Mouse (Mus musculus): ENCODE measurements around the gene Gm9970. TPM values are rescaled to one million over a fixed set of nuclear protein-coding genes. Genes with fewer than 3 reads are reported as not detected.

Gene Gm9970
- polyA plus RNA-seq, 1 experiment from 2014 or later = not detected

DNA sequence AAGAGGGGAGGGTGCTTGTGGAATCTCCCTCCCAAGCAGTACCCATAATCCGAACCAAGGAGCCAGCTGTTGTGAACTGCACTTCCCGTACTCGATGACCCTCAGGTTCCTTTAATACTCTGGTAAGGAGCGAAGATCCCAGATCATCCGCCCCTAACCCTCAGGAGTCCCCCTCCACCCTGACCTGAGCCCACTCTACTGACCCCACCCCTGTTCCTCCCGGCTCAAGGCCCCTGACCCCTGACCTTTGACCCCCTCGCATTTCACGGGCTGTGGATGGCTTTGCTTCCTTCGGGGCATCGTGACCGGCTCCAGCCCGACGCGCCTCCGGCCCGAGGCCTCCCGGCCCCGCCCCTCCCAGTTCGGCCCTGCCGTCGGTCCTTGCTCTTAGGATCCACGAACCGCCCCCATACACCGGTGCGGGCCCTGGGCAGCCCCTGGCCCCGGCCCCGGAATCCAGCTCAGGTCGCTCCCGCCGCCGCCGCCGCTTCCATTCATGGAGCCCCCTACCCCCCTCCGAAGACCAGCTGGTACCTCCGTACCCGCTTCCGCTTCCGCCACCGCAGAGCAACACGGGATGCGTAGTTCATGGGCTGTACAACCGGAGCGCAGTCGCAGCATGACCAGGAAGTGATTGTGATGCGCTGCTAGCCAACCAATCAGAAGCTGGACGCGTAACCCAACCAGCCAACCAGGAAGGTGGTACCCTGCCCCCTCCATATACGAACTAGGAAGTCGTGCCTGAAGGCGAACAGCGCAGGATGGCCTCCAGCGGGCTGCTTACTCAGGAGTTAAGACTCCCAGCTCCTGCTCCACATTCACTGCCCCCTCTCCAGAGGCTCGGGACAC, 39.1 kb downstream of the Gm9970 start, which contains the start of gene Zfp513:
Gene Zfp513 (minus strand): TSS at position 562 of the 849 bp plus-strand sequence.
- ATAC-seq (replicated peaks; ENCODE audit: low FRiP score) (peak; percentile 94), DNase-seq (ENCODE audit: low spot score) (peak; percentile 91)
- Histone ChIP-seq H3K4me1 (replicated peaks; ENCODE audit: control insufficient read depth, insufficient read depth, low read length) (peaks cover 20% of the 10 kb centered on the region), H3K4me2 (peak within 1 kb of the TSS; percentile 93), H3K4me3 (ENCODE audit: low read depth, low read length) (peak within 1 kb of the TSS; percentile 86), H3K9ac (ENCODE audit: low read depth, low read length) (peak within 1 kb of the TSS; percentile 83), H3K27me3 (replicated peaks; ENCODE audit: control insufficient read depth, insufficient read depth, low read length) (no peaks in the 10 kb centered on the region), H3K9me3 (ENCODE audit: control insufficient read depth, low read length) (peaks cover 5% of the 10 kb centered on the region), H3K36me3 (ENCODE audit: control insufficient read depth, insufficient read depth, low read length) (peaks cover 58% of the 10 kb centered on the region), H3K27ac (ENCODE audit: low read depth, low read length) (peak within 1 kb of the TSS; percentile 80)
- under 1% methylated on average over 51 of the region's 53 CpGs for WGBS

DNA sequence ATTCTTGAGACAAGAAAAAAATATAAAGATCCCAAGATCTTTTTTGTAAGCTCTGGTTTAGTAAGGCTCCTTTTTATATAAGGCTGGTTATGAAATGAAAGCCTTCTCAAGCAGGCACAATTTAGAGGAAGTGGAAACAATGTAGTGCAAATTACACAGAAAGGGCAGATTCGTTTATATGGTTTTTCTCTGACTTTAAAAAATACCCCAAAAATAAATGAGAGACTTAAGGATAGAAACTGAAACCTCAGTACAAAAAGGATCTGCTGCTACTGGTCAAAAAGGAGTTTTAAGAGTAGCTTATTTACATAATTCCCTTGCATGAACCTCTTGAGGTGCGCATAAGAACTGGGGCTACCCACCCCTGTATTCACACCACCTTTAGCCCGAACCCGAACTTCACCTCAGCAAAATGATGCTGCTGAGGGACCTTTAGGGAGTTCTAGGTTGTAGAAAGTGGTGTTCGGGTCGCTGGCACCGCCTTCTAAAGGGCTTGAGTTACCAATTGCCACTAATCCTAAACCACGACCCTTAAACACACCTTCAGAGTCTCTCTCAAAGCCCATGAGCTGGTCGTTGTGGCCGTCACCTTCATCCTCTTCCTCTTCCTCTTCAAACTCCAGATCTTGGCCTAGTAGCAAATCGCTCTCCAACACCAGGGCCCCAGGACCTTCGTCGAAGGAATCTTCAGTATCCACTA, 39.8 kb downstream of the Gm9970 start:
- Histone ChIP-seq H3K4me2 (peak overlapping the region; percentile 93), H3K36me3 (ENCODE audit: control insufficient read depth, insufficient read depth, low read length) (peaks cover 64% of the 10 kb centered on the region), H3K9ac (ENCODE audit: low read depth, low read length) (peak overlapping the region; percentile 83), H3K27me3 (replicated peaks; ENCODE audit: control insufficient read depth, insufficient read depth, low read length) (no peaks in the 10 kb centered on the region), H3K9me3 (ENCODE audit: control insufficient read depth, low read length) (peaks cover 5% of the 10 kb centered on the region), H3K4me1 (replicated peaks; ENCODE audit: control insufficient read depth, insufficient read depth, low read length) (peaks cover 20% of the 10 kb centered on the region), H3K27ac (ENCODE audit: low read depth, low read length) (peak overlapping the region; percentile 80), H3K4me3 (ENCODE audit: low read depth, low read length) (peak overlapping the region; percentile 86)
- 20% methylated on average over 13 of the region's 13 CpGs for WGBS
- peak; percentile 54 for DNase-seq (ENCODE audit: low spot score)
- ATAC-seq (replicated peaks; ENCODE audit: low FRiP score) = no peak

DNA sequence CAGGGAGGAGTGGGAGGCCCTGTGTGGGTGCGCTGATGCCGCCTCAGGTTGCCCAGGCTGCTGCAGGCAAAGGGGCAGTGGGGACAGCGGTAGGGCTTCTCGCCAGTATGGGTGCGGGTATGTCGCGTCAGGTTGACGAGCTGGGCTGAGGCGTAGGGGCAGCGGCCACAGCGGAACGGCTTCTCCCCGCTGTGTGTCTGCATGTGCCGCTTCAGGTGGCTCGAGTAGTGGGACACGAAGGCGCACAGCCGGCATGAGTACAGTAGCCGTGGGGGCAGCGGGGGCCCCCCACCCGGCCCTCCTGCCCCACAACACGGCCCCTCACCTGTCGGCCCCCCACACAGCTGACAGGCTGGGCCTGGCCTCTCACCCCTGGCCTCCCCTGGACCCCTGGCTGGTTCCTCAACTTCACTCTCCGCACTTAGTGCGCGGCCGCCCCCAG, 40.7 kb downstream of the Gm9970 start:
- no peak for DNase-seq (ENCODE audit: low spot score)
- H3K27ac ChIP-seq (ENCODE audit: low read depth, low read length) = 0 out of 2 replicates have a peak overlapping the region, but pooled peaks have one; percentile 56
- H3K4me3 ChIP-seq (ENCODE audit: low read depth, low read length) = peak overlapping the region; percentile 86; the same call in 1 of the 2 replicates
- no peaks in the 10 kb centered on the region for H3K27me3 ChIP-seq (replicated peaks; ENCODE audit: control insufficient read depth, insufficient read depth, low read length)
- H3K4me1 ChIP-seq (replicated peaks; ENCODE audit: control insufficient read depth, insufficient read depth, low read length) = peaks cover 20% of the 10 kb centered on the region
- WGBS = 89% methylated on average over 27 of the region's 27 CpGs
- no peak for ATAC-seq (replicated peaks; ENCODE audit: low FRiP score)
- H3K9me3 ChIP-seq (ENCODE audit: control insufficient read depth, low read length) = peaks cover 5% of the 10 kb centered on the region
- H3K9ac ChIP-seq (ENCODE audit: low read depth, low read length) = 0 out of 2 replicates have a peak overlapping the region, but pooled peaks have one; percentile 8
- H3K4me2 ChIP-seq = peak overlapping the region; percentile 93
- peaks cover 66% of the 10 kb centered on the region for H3K36me3 ChIP-seq (ENCODE audit: control insufficient read depth, insufficient read depth, low read length)

DNA sequence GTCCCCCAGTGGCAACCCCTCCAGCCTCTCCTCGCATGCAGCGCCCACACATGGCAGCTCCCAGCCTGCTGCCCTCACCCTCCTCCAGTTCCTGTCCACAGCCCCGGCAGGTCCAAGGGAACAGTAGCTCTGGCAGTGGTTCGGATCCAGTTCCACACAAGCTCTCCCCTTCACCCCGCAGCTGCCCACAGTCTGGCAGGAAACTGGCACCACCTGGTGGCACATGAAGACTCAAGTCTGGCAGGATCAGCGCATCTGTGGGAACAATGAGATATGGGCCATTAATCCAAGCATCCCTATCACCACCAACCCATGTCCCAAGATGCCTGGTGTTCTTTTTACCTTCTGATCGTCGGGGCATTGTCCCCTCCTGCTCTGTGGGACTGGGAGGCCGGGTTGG, 41.1 kb downstream of the Gm9970 start:
- DNase-seq (ENCODE audit: low spot score) (no peak), ATAC-seq (replicated peaks; ENCODE audit: low FRiP score) (no peak)
- Histone ChIP-seq H3K9me3 (ENCODE audit: control insufficient read depth, low read length) (peaks cover 5% of the 10 kb centered on the region), H3K36me3 (ENCODE audit: control insufficient read depth, insufficient read depth, low read length) (peaks cover 68% of the 10 kb centered on the region), H3K9ac (ENCODE audit: low read depth, low read length) (no peak overlapping the region), H3K4me3 (ENCODE audit: low read depth, low read length) (0 out of 2 replicates have a peak overlapping the region, but pooled peaks have one; percentile 86), H3K4me2 (0 out of 2 replicates have a peak overlapping the region, but pooled peaks have one; percentile 6), H3K27ac (ENCODE audit: low read depth, low read length) (no peak overlapping the region; the same call in 1 of the 2 replicates), H3K4me1 (replicated peaks; ENCODE audit: control insufficient read depth, insufficient read depth, low read length) (peaks cover 20% of the 10 kb centered on the region), H3K27me3 (replicated peaks; ENCODE audit: control insufficient read depth, insufficient read depth, low read length) (no peaks in the 10 kb centered on the region)
- 87% methylated on average over 9 of the region's 9 CpGs for WGBS

DNA sequence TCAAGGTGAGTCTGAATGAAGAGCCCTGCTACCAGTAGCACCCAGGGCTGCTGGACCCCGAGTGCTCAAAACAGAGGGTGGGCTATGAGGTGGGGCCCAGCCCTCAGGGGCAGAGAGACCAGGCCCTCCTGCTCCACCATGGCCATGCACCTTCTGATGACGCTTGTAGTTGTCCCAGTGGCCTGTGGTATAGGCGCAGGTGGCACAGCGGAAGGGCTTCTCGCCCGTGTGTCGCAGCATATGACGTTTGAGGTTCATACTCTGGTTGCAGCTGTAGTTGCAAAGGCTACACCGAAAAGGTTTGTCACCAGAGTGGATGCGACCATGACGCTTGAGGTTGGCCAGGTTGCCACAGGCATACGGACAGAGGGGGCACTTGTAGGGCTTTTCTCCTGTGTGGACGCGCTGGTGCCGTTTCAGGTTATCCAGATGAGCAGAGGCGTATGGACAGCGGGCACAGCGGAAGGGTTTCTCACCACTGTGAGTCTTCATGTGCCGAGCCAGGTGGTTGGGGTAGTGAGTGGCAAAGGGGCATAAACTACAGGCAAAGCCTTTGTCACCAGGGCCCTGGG, 41.6 kb downstream of the Gm9970 start:
- ATAC-seq (replicated peaks; ENCODE audit: low FRiP score) (no peak), DNase-seq (ENCODE audit: low spot score) (no peak)
- 92% methylated on average over 19 of the region's 19 CpGs for WGBS
- Histone ChIP-seq H3K4me1 (replicated peaks; ENCODE audit: control insufficient read depth, insufficient read depth, low read length) (peaks cover 25% of the 10 kb centered on the region), H3K36me3 (ENCODE audit: control insufficient read depth, insufficient read depth, low read length) (peaks cover 68% of the 10 kb centered on the region), H3K27ac (ENCODE audit: low read depth, low read length) (no peak overlapping the region; the same call in 1 of the 2 replicates), H3K9ac (ENCODE audit: low read depth, low read length) (no peak overlapping the region; the same call in 1 of the 2 replicates), H3K9me3 (ENCODE audit: control insufficient read depth, low read length) (peaks cover 5% of the 10 kb centered on the region), H3K27me3 (replicated peaks; ENCODE audit: control insufficient read depth, insufficient read depth, low read length) (no peaks in the 10 kb centered on the region), H3K4me2 (no peak overlapping the region), H3K4me3 (ENCODE audit: low read depth, low read length) (no peak overlapping the region)

DNA sequence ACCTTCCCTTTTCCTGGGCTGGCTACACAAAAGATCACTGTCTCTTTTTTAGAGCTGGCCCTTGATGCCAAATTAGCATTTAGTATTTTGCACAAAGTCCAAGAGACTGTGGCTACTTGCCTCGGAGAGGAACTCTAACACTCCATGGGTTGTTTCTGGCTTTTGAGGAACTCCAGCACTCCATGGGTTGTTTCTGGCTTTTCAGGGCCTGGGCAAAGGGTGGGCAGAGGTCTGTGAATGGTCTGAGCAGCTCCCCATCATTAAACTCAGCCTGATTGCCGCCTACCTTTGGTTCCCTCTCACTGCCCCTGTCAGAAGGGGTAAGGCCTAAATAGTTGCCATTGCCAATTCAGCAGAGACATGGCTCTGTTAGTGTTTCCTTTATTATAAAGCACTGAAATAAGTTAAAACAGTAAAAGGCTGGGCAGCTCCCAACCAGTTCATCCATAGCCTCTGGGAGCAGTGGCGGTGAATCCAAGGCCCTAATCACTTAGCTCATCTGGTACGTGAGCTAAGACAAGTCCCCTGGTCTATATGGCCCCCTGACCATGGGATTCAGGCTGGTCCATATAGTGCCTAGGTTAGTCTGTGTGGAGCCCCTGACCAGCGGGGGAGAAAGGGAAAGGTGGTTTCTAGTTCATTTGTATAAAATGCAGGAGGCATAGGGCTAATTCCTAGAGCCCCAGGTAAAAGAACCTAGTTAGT, 42.3 kb downstream of the Gm9970 start:
- no peak overlapping the region for H3K4me2 ChIP-seq
- no peak overlapping the region; the same call in 1 of the 2 replicates for H3K9ac ChIP-seq (ENCODE audit: low read depth, low read length)
- H3K36me3 ChIP-seq (ENCODE audit: control insufficient read depth, insufficient read depth, low read length) = peaks cover 63% of the 10 kb centered on the region
- 84% methylated on average over 5 of the region's 5 CpGs for WGBS
- peaks cover 29% of the 10 kb centered on the region for H3K4me1 ChIP-seq (replicated peaks; ENCODE audit: control insufficient read depth, insufficient read depth, low read length)
- H3K27ac ChIP-seq (ENCODE audit: low read depth, low read length) = no peak overlapping the region
- no peak overlapping the region for H3K4me3 ChIP-seq (ENCODE audit: low read depth, low read length)
- no peak for ATAC-seq (replicated peaks; ENCODE audit: low FRiP score)
- no peaks in the 10 kb centered on the region for H3K27me3 ChIP-seq (replicated peaks; ENCODE audit: control insufficient read depth, insufficient read depth, low read length)
- no peak for DNase-seq (ENCODE audit: low spot score)
- peaks cover 5% of the 10 kb centered on the region for H3K9me3 ChIP-seq (ENCODE audit: control insufficient read depth, low read length)

DNA sequence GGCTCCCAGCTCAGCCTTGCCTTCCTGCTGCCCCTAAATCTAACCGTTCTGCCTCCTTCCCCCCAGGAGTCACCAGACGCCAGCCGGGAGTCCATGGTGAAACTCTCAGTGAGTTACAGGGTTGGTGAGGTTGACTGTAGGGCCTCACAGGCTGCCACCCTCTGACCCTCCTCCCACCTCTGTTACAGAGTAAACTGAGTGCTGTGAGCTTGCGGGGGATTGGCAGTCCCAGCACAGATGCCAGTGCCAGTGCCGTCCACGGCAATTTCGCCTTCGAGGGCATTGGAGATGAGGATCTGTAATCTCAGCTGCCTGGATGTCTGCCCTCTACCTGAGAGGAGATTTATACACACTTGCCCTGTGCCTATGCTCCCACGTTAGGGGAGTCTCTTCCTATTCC, 42.9 kb downstream of the Gm9970 start:
- no peak overlapping the region for H3K27ac ChIP-seq (ENCODE audit: low read depth, low read length)

DNA sequence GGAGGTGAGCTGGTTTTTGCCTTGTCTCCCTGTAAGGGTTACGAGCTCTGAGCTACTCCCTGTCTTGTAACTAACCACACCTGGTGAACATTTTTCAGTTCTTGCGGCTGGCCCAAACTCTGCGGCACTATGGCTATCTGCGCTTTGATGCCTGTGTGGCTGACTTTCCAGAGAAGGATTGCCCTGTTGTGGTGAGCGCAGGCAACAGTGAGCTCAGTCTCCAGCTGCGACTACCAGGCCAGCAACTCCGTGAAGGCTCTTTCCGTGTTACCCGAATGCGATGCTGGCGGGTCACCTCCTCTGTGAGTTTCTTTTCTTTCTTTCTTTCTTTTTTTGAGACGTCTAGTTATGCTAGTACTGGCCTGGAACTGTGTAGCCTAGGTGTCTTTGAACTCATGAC, 44.0 kb downstream of the Gm9970 start:
- Histone ChIP-seq H3K4me1 (replicated peaks; ENCODE audit: control insufficient read depth, insufficient read depth, low read length) (peaks cover 20% of the 10 kb centered on the region), H3K4me3 (ENCODE audit: low read depth, low read length) (no peak overlapping the region), H3K27me3 (replicated peaks; ENCODE audit: control insufficient read depth, insufficient read depth, low read length) (no peaks in the 10 kb centered on the region), H3K36me3 (ENCODE audit: control insufficient read depth, insufficient read depth, low read length) (peaks cover 52% of the 10 kb centered on the region), H3K4me2 (no peak overlapping the region), H3K27ac (ENCODE audit: low read depth, low read length) (no peak overlapping the region), H3K9ac (ENCODE audit: low read depth, low read length) (no peak overlapping the region), H3K9me3 (ENCODE audit: control insufficient read depth, low read length) (peaks cover 5% of the 10 kb centered on the region)
- 94% methylated on average over 12 of the region's 12 CpGs for WGBS
- DNase-seq (ENCODE audit: low spot score) = no peak
- ATAC-seq (replicated peaks; ENCODE audit: low FRiP score) = no peak

More for the DNA sequence above, 42.9 kb downstream of the Gm9970 start:
- H3K36me3 ChIP-seq (ENCODE audit: control insufficient read depth, insufficient read depth, low read length) = peaks cover 58% of the 10 kb centered on the region
- H3K4me2 ChIP-seq = no peak overlapping the region
- 82% methylated on average over 9 of the region's 9 CpGs for WGBS
- no peak overlapping the region for H3K4me3 ChIP-seq (ENCODE audit: low read depth, low read length)
- peaks cover 5% of the 10 kb centered on the region for H3K9me3 ChIP-seq (ENCODE audit: control insufficient read depth, low read length)
- ATAC-seq (replicated peaks; ENCODE audit: low FRiP score) (no peak), DNase-seq (ENCODE audit: low spot score) (no peak)
- peaks cover 28% of the 10 kb centered on the region for H3K4me1 ChIP-seq (replicated peaks; ENCODE audit: control insufficient read depth, insufficient read depth, low read length)
- H3K27me3 ChIP-seq (replicated peaks; ENCODE audit: control insufficient read depth, insufficient read depth, low read length) = no peaks in the 10 kb centered on the region
- H3K9ac ChIP-seq (ENCODE audit: low read depth, low read length) = no peak overlapping the region

Measured in liver, embryonic 11.5 days (tissue).